Mouse (Mus musculus) forebrain, embryonic 13.5 days (tissue): ENCODE measurements around the gene Topors. TPM values are rescaled to one million over a fixed set of nuclear protein-coding genes. Genes with fewer than 3 reads are reported as not detected.

Experiments
- ATAC-seq: fragments of 200-750 bp; cut with Nextera tagmentation; 2 replicates; pipeline ENCODE4 v1.8.0; 2017
- H3K27ac ChIP-seq: fragments of 300-500 bp; sonication (generic); 2 replicates; pipeline ENCODE4 v1.5.1; 2015; ENCODE audit warnings: inconsistent platforms, mild to moderate bottlenecking, moderate library complexity
- H3K27me3 ChIP-seq: fragments of 300-500 bp; sonication (generic); 2 replicates; pipeline ENCODE4 v1.6.1; 2015; ENCODE audit warnings: mild to moderate bottlenecking, inconsistent platforms
- H3K36me3 ChIP-seq: fragments of 300-500 bp; sonication (generic); 2 replicates; pipeline ENCODE4 v1.6.1; 2015; ENCODE audit warnings: mild to moderate bottlenecking, inconsistent platforms; ENCODE audit not compliant: poor library complexity, severe bottlenecking
- H3K4me1 ChIP-seq: fragments of 300-500 bp; sonication (generic); 2 replicates; pipeline ENCODE4 v1.6.1; 2015; ENCODE audit warnings: inconsistent platforms
- H3K4me2 ChIP-seq: fragments of 300-500 bp; sonication (generic); 2 replicates; pipeline ENCODE4 v1.6.1; 2015; ENCODE audit warnings: inconsistent platforms, mild to moderate bottlenecking, moderate library complexity
- H3K4me3 ChIP-seq: fragments of 300-500 bp; sonication (generic); 2 replicates; pipeline ENCODE4 v1.5.1; 2015; ENCODE audit warnings: mild to moderate bottlenecking, inconsistent platforms
- H3K9ac ChIP-seq: fragments of 300-500 bp; sonication (generic); 2 replicates; pipeline ENCODE4 v1.6.1; 2015; ENCODE audit warnings: mild to moderate bottlenecking, inconsistent platforms
- H3K9me3 ChIP-seq: fragments of 300-500 bp; sonication (generic); replicated peaks from 2 replicates; pipeline ENCODE4 v1.6.1; 2016; ENCODE audit warnings: inconsistent platforms
- WGBS: fragments of 180-500 bp; shearing (Covaris S2); methylation state at CpG from one replicate; pipeline ENCODE4 v1.1.7; 2015; 5-methylcytosine and 5-hydroxymethylcytosine counted together
- polyA plus RNA-seq: library from polyadenylated mRNA; unstranded; fragments of >200 nt; fragmentation: Nextera tagmentation; extraction: Ambion mirVana; gene quantifications from 2 replicates; pipeline ENCODE4 v1.2.1, GENCODE M21; 2015

Topors gene
- polyA plus RNA-seq, 1 experiment from 2014 or later, result 41.6 TPM

DNA sequence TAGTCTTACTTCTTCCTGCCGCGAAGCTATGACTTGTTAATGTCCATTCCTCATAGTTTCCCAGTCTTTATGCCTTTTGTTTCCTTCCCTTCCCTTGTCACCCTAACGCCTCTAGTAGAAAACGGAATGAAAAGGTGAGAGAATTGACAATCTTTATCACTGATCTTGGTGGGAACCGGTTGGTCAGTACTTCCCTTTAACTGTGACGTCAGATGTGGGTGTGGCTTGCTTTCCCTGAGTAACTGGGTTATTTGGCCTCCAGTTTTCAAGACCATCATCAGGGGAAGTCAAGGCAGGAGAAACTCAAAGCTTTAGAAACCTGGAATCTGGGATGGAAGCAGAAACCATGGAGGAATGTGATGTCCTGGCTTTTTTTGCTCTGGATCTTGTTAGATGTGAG is 27.7 kb downstream of the Topors start:
- Histone ChIP-seq H3K4me1 (peaks cover 10% of the 10 kb centered on the region), H3K4me3 (no peak overlapping the region), H3K9ac (no peak overlapping the region), H3K4me2 (no peak overlapping the region), H3K27ac (no peak overlapping the region), H3K9me3 (no peaks in the 10 kb centered on the region), H3K36me3 (no peaks in the 10 kb centered on the region), H3K27me3 (0 out of 2 replicates have a peak, but pooled peaks cover 5% of the 10 kb centered on the region)
- no peak for ATAC-seq
- WGBS, result 54% methylated on average over 6 of the region's 6 CpGs

DNA sequence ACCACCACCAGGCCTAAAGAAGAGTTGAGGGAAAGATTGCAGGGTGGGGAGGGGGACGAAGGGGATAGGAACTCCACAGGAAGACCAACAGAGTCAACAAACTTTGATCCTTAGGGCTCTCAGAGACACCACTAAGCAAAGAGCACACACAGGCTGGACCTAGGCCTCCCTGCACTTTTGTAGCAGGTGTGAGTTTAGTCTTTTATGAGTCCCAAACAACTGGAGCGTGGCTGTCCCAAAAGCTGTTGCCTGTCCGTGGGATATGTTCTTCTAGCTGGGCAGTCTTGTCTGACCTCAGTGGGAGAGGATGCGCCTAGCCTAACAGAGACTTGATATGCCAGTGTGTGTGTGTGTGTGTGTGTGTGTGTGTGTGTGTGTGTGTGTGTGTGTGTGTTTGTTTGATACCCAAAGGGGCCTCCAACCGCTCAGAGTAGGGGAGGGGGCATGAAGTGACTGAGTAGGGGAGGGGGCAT is 29.3 kb downstream of the Topors start:
- Histone ChIP-seq H3K27me3 (0 out of 2 replicates have a peak, but pooled peaks cover 5% of the 10 kb centered on the region), H3K4me1 (peaks cover 10% of the 10 kb centered on the region), H3K4me2 (peak overlapping the region; percentile 82), H3K9me3 (no peaks in the 10 kb centered on the region), H3K9ac (peak overlapping the region; percentile 63; the same call in 1 of the 2 replicates), H3K27ac (no peak overlapping the region), H3K4me3 (peak overlapping the region; percentile 52), H3K36me3 (no peaks in the 10 kb centered on the region)
- WGBS, result 49% methylated on average over 5 of the region's 5 CpGs
- ATAC-seq, result peak; percentile 38

GRCm38 (mm10) chr4:40239409-40240271 is 30.0 kb downstream of the Topors start, which contains the start of gene Ddx58:
Ddx58 (minus strand) TSS chr4:40239828.
- peaks cover 10% of the 10 kb centered on the region for H3K4me1 ChIP-seq
- peak within 1 kb of the TSS; percentile 52 for H3K4me3 ChIP-seq
- H3K4me2 ChIP-seq, result peak within 1 kb of the TSS; percentile 82
- H3K36me3 ChIP-seq, result no peaks in the 10 kb centered on the region
- no peak within 1 kb of the TSS for H3K27ac ChIP-seq
- H3K9ac ChIP-seq, result peak within 1 kb of the TSS; percentile 63
- WGBS, result 4% methylated on average over 35 of the region's 35 CpGs
- H3K27me3 ChIP-seq, result 0 out of 2 replicates have a peak, but pooled peaks cover 5% of the 10 kb centered on the region
- peak; percentile 74 for ATAC-seq
- H3K9me3 ChIP-seq, result no peaks in the 10 kb centered on the region

DNA sequence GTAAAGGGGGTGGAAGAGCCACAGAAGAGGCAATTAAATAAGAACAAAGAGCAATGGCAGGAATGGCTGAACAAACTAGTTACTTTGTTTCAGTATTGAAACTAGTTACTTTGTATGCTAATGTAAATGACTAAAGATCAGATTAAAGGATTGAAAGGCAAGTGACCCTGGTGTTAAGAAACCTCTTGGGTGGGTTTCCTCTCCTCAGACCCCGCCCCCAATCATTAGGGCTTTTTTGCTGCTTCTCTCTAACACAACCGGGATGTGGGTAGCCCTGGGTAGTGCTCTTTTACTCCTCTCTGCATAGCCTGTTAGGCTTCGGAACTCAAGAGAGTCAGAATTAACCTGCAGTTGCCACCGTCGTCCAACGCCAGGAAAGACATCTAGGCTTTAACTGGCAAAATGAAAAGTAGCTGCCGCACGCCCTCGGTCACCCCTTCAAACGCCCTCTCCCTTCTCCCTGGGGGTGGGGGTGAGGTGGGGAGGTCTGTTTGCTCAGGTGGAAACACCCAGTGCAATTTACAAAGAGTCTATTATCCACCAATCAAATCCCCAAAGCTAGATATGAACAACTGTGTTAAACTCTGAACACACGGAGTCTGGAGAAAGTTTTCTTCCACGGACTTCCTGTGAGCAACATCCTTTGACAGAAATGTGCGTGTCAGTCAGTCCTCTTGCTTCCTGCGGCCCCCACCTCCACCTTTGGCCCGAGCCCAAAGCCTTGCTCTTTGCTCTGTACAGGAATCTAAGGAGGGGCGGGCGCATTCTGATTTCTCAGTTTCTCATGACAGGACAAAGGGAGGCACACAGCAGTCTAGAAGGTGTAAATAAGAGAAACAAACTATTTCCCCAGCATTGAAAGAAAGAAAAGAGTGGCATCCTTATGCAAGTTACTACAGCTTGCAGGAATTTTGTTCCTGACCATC is 30.9 kb downstream of the Topors start:
- peak overlapping the region; percentile 52 for H3K4me3 ChIP-seq
- WGBS, result 1% methylated on average over 17 of the region's 17 CpGs
- no peaks in the 10 kb centered on the region for H3K9me3 ChIP-seq
- H3K4me1 ChIP-seq, result peaks cover 10% of the 10 kb centered on the region
- 0 out of 2 replicates have a peak, but pooled peaks cover 5% of the 10 kb centered on the region for H3K27me3 ChIP-seq
- H3K4me2 ChIP-seq, result peak overlapping the region; percentile 82
- H3K9ac ChIP-seq, result peak overlapping the region; percentile 63
- ATAC-seq, result peak; percentile 45
- no peaks in the 10 kb centered on the region for H3K36me3 ChIP-seq
- no peak overlapping the region for H3K27ac ChIP-seq

DNA sequence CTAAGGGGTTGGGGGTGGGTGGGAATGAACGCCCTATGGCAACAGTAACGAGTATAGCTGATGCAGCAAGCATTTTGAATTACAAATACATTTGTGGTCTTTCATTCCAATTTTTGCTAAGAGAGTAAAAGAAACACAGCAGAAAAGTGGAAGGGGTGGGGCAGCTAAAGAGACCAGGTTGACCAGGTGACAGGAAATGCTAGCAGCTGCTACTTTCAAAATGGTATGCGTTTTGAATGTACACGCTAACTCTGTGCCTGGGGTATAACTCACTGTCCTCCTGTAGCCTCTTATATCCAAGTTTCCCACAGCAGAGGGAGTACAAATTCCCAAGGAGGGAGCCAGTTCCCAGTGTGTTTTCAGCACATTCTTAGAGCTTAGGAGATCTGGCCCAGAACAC is 32.8 kb downstream of the Topors start:
- Histone ChIP-seq H3K4me2 (no peak overlapping the region), H3K27ac (no peak overlapping the region), H3K27me3 (0 out of 2 replicates have a peak, but pooled peaks cover 5% of the 10 kb centered on the region), H3K4me1 (peaks cover 10% of the 10 kb centered on the region), H3K9me3 (no peaks in the 10 kb centered on the region), H3K36me3 (no peaks in the 10 kb centered on the region), H3K4me3 (no peak overlapping the region), H3K9ac (no peak overlapping the region)
- ATAC-seq, result no peak
- WGBS, result 82% methylated on average over 4 of the region's 4 CpGs

GRCm38 (mm10) chr4:40234256-40234655 is 35.4 kb downstream of the Topors start:
- WGBS, result 74% methylated on average over 6 of the region's 6 CpGs
- Histone ChIP-seq H3K4me2 (no peak overlapping the region), H3K9me3 (no peaks in the 10 kb centered on the region), H3K4me1 (peaks cover 8% of the 10 kb centered on the region), H3K27me3 (0 out of 2 replicates have a peak, but pooled peaks cover 5% of the 10 kb centered on the region), H3K4me3 (no peak overlapping the region), H3K36me3 (no peaks in the 10 kb centered on the region), H3K27ac (no peak overlapping the region), H3K9ac (no peak overlapping the region)
- no peak for ATAC-seq

DNA sequence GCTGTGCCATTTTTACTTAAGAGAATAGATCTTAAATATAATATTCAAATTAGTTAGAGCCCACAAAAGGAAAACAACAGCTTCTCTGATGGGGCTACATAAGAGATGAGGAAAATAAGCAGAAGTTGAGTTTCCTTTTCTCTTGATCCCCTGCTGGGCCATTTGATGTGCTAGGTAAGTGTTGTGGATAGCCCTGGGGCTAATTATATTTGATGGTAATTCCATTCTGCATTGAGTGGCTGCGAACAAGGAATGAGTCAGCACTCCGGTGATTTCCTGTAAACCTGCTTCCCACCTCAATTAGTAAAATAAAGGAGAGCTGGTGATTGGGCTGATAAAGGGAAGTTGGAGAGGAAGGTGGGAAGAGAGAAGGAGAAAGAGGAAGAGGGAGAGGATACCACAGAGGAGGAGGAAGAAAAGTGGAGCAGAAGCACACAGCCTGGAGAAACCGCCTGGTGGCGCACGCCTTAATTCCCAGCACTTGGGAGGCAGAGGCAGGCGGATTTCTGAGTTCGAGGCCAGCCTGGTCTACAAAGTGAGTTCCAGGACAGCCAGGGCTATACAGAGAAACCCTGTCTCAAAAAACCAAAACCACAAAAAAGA is 36.5 kb downstream of the Topors start:
- Histone ChIP-seq H3K9ac (no peak overlapping the region), H3K36me3 (no peaks in the 10 kb centered on the region), H3K9me3 (no peaks in the 10 kb centered on the region), H3K27me3 (no peaks in the 10 kb centered on the region), H3K4me3 (no peak overlapping the region), H3K4me2 (no peak overlapping the region), H3K4me1 (no peaks in the 10 kb centered on the region), H3K27ac (no peak overlapping the region)
- whole genome bisulfite sequencing, result 92% methylated on average over 7 of the region's 7 CpGs
- ATAC-seq, result no peak

DNA sequence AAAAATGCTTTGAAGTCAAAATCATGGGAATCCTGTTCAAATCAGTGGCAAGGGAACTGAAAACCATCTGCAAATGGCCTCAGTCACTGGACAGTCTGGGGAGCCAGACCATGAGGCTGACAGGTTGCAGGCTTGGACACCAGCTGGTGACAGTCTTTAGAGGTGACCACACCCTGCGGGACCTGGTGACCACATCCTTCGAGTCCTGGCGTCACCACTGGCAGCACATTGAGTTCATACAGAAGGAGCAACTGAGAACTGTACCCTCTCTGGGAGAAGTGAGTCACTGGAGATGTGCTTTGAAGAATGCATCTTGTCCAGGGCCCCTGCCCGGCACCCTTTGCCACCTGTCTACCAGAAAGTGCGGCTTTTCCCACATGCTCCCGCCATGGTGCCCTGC is 39.9 kb downstream of the Topors start:
- H3K27me3 ChIP-seq, result no peaks in the 10 kb centered on the region
- H3K4me2 ChIP-seq, result no peak overlapping the region
- no peak overlapping the region for H3K9ac ChIP-seq
- no peaks in the 10 kb centered on the region for H3K9me3 ChIP-seq
- no peaks in the 10 kb centered on the region for H3K4me1 ChIP-seq
- whole genome bisulfite sequencing, result 96% methylated on average over 6 of the region's 6 CpGs
- no peak overlapping the region for H3K27ac ChIP-seq
- ATAC-seq, result no peak
- no peaks in the 10 kb centered on the region for H3K36me3 ChIP-seq
- no peak overlapping the region for H3K4me3 ChIP-seq

- Histone ChIP-seq H3K9me3 (no peaks in the 10 kb centered on the region), H3K27ac (no peak overlapping the region), H3K4me1 (no peaks in the 10 kb centered on the region), H3K4me2 (no peak overlapping the region), H3K36me3 (no peaks in the 10 kb centered on the region), H3K9ac (no peak overlapping the region), H3K4me3 (no peak overlapping the region), H3K27me3 (no peaks in the 10 kb centered on the region)
- no peak for ATAC-seq
- WGBS, result 87% methylated on average over 7 of the region's 7 CpGs
Observed at GRCm38 (mm10) chr4:40227886-40228285, 41.8 kb downstream of the Topors start.

DNA sequence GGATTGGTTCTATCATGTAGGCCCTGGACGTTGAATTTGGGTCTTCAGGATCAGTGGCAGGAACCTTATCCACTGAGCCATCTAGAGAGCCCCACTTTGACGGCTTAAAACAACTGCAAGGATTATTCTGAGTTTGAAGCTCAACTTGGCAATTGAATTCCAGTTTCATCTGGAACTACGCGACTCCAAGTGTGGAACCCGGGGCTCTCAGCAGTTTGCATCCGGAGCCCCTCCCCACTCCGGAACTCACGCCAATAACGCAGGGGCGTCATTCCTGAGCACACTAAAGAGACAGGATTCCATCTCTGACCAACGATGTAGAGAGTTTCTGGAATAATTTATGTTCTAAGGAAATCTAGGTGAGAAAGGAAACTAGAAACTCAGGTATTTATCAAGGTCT is 42.5 kb downstream of the Topors start:
- 94% methylated on average over 11 of the region's 11 CpGs for WGBS
- H3K4me2 ChIP-seq, result no peak overlapping the region

DNA sequence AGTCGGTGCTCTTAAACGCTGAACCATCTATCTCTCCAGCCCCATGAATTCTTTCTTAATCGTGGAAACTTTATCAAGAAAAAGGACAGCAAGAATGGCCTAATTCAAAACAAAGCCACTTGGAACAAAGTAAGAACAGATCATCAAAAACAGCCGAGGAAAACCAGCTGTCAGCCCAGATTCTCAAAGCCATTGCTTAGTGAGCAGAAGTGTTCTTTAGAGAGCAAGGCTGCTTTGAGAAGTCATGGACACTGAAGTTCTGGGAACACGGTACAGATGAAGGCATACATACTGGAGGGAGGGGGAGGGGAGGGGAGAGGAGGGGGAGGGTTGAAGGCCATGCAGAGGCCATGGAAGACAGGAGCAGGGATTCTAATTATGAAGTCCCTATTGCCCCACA is 43.6 kb downstream of the Topors start:
- WGBS, result 77% methylated on average over 5 of the region's 5 CpGs
- Histone ChIP-seq H3K4me2 (no peak overlapping the region), H3K36me3 (no peaks in the 10 kb centered on the region), H3K27me3 (no peaks in the 10 kb centered on the region), H3K4me3 (no peak overlapping the region), H3K4me1 (no peaks in the 10 kb centered on the region), H3K9ac (no peak overlapping the region), H3K9me3 (no peaks in the 10 kb centered on the region), H3K27ac (no peak overlapping the region)
- ATAC-seq, result no peak

More for the DNA sequence above, 42.5 kb downstream of the Topors start:
- no peak for ATAC-seq
- Histone ChIP-seq H3K9ac (no peak overlapping the region), H3K4me1 (no peaks in the 10 kb centered on the region), H3K9me3 (no peaks in the 10 kb centered on the region), H3K27me3 (no peaks in the 10 kb centered on the region), H3K4me3 (no peak overlapping the region), H3K27ac (no peak overlapping the region), H3K36me3 (no peaks in the 10 kb centered on the region)
